Mouse (Mus musculus): ENCODE data around the gene Sipa1l1. TPM values are rescaled to one million over a fixed set of nuclear protein-coding genes. Genes with fewer than 3 reads are reported as not detected.

The Sipa1l1 gene
- polyA plus RNA-seq, 1 experiment, result 38.0 TPM

- Histone ChIP-seq H3K27ac (ENCODE audit: insufficient read depth, low read length) (peak overlapping the region; percentile 64; the same call in 1 of the 2 replicates), H3K4me1 (ENCODE audit: control insufficient read depth, insufficient read depth, low read length) (peaks cover 6% of the 10 kb centered on the region), H3K4me3 (ENCODE audit: insufficient read depth, low read length) (no peak overlapping the region)
- no peak for TF ChIP-seq CTCF (IDR thresholded peaks at IDR 0.05; ENCODE audit: borderline replicate concordance, insufficient read depth, low read length)
- TF ChIP-seq POLR2A (IDR thresholded peaks at IDR 0.05; ENCODE audit: low read depth, low read length), result no peak
These were observed 20.7 kb upstream of the Sipa1l1 start for GRCm38 (mm10) chr12:82148328-82148930.

DNA sequence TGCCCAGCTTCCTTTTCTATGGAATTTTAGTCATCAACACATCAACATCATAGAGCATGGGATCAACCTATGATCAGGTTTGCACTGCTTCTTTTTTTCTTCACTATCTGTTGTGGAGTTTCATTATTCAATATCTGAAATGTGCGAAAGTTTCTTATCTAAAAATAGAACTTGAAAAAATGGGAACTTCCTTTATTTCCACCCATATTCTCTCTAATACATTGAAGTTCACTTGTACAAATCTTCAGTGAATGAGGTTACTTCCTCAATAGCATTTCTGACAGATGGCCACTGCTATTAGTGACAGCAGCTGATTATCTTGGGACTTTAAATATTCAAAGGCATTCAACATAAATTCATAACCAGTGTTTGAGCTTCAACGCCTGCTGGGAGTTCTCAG lies 18.1 kb upstream of the Sipa1l1 start:
- no peak overlapping the region for H3K27ac ChIP-seq (ENCODE audit: insufficient read depth, low read length)
- H3K4me3 ChIP-seq (ENCODE audit: insufficient read depth, low read length), result no peak overlapping the region
- peaks cover 6% of the 10 kb centered on the region for H3K4me1 ChIP-seq (ENCODE audit: control insufficient read depth, insufficient read depth, low read length)
- no peak for TF ChIP-seq POLR2A (IDR thresholded peaks at IDR 0.05; ENCODE audit: low read depth, low read length)
- TF ChIP-seq CTCF (IDR thresholded peaks at IDR 0.05; ENCODE audit: borderline replicate concordance, insufficient read depth, low read length), result no peak

DNA sequence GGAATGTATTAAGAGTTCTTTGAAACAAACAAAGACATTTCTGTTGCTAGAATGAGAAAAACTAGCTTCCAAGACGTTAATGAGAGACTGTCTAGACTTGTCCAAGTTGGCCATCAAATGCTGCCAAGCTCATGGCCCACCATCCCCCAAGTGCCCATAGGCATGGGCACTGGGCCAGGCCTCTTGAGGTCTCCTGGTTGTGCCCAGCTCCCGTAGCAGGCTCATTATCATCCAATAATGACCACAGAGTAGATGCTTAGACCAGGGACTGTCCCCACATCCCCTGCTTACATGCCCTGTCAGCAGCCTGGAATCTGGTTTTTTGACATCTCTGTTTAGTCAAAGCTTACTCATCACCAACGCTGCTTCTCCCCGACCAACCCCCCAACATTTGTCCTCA lies 14.6 kb upstream of the Sipa1l1 start:
- Histone ChIP-seq H3K4me3 (ENCODE audit: insufficient read depth, low read length) (no peak overlapping the region), H3K27ac (ENCODE audit: insufficient read depth, low read length) (peak overlapping the region; percentile 6; the same call in 1 of the 2 replicates), H3K4me1 (ENCODE audit: control insufficient read depth, insufficient read depth, low read length) (no peaks in the 10 kb centered on the region)
- no peak for TF ChIP-seq POLR2A (IDR thresholded peaks at IDR 0.05; ENCODE audit: low read depth, low read length)
- TF ChIP-seq CTCF (IDR thresholded peaks at IDR 0.05; ENCODE audit: borderline replicate concordance, insufficient read depth, low read length), result no peak

GRCm38 (mm10) chr12:82158516-82158915 lies 10.6 kb upstream of the Sipa1l1 start:
- Histone ChIP-seq H3K4me3 (ENCODE audit: insufficient read depth, low read length) (no peak overlapping the region), H3K27ac (ENCODE audit: insufficient read depth, low read length) (no peak overlapping the region), H3K4me1 (ENCODE audit: control insufficient read depth, insufficient read depth, low read length) (no peaks in the 10 kb centered on the region)
- no peak for TF ChIP-seq CTCF (IDR thresholded peaks at IDR 0.05; ENCODE audit: borderline replicate concordance, insufficient read depth, low read length)
- no peak for TF ChIP-seq POLR2A (IDR thresholded peaks at IDR 0.05; ENCODE audit: low read depth, low read length)

- Histone ChIP-seq H3K4me3 (ENCODE audit: insufficient read depth, low read length) (no peak overlapping the region), H3K4me1 (ENCODE audit: control insufficient read depth, insufficient read depth, low read length) (no peaks in the 10 kb centered on the region), H3K27ac (ENCODE audit: insufficient read depth, low read length) (no peak overlapping the region)
- TF ChIP-seq CTCF (IDR thresholded peaks at IDR 0.05; ENCODE audit: borderline replicate concordance, insufficient read depth, low read length) (no peak), POLR2A (IDR thresholded peaks at IDR 0.05; ENCODE audit: low read depth, low read length) (no peak)
These were observed 9.7 kb upstream of the Sipa1l1 start for GRCm38 (mm10) chr12:82159372-82159771.

DNA sequence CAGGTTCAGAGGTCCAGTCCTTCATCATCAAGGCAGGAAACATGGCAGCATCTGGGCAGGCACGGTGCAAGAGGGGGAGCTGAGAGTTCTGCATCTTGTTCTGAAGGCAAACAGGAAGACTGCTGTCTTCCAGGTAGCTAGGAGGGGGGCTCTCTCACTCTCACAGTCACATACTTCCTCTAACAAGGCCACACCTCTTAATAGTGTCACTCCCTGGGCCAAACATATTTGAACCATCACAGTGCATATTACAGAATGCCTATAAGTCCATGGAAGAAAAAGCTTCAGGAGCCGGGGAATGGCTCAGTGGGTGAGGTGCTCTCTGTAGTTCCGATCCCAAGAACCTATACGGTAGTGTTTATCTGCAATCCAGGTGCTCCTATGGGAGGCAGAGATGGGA lies 3.5 kb upstream of the Sipa1l1 start:
- TF ChIP-seq CTCF (IDR thresholded peaks at IDR 0.05; ENCODE audit: borderline replicate concordance, insufficient read depth, low read length) (no peak), POLR2A (IDR thresholded peaks at IDR 0.05; ENCODE audit: low read depth, low read length) (no peak)
- Histone ChIP-seq H3K4me1 (ENCODE audit: control insufficient read depth, insufficient read depth, low read length) (no peaks in the 10 kb centered on the region), H3K4me3 (ENCODE audit: insufficient read depth, low read length) (no peak overlapping the region), H3K27ac (ENCODE audit: insufficient read depth, low read length) (no peak overlapping the region)

DNA sequence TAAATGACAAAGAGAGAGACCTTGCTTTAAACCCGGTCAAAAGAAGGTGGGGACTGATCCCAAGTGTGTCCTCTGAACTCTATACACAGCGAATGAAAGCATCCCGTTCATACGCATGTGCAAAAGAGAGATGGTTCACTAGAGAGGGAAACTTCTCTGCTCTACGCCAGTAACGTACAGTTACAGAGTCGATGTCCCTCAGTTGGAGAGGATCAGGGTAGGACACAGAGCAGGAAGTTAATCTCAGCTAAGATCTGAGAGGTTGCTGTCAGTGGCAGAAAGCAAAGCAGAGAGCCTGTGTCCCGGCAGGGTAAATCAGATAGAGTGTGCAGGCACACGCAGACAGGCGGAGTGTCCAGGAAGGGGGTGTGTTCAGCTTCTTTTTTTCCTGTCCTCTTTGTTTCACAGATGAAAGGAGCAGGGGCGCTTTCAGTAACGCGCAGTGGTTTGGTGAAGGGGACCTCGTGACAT lies 3.0 kb upstream of the Sipa1l1 start:
- no peak overlapping the region for H3K27ac ChIP-seq (ENCODE audit: insufficient read depth, low read length)
- no peaks in the 10 kb centered on the region for H3K4me1 ChIP-seq (ENCODE audit: control insufficient read depth, insufficient read depth, low read length)
- no peak overlapping the region for H3K4me3 ChIP-seq (ENCODE audit: insufficient read depth, low read length)
- no peak for TF ChIP-seq POLR2A (IDR thresholded peaks at IDR 0.05; ENCODE audit: low read depth, low read length)
- no peak for TF ChIP-seq CTCF (IDR thresholded peaks at IDR 0.05; ENCODE audit: borderline replicate concordance, insufficient read depth, low read length)

GRCm38 (mm10) chr12:82169571-82170431 lies 681 bp downstream of the Sipa1l1 start:
- peak overlapping the region; percentile 89 for H3K27ac ChIP-seq (ENCODE audit: insufficient read depth, low read length)
- TF ChIP-seq CTCF (IDR thresholded peaks at IDR 0.05; ENCODE audit: borderline replicate concordance, insufficient read depth, low read length), result no peak
- TF ChIP-seq POLR2A (IDR thresholded peaks at IDR 0.05; ENCODE audit: low read depth, low read length), result peak; percentile 49
- no peaks in the 10 kb centered on the region; the same call in 1 of the 2 replicates for H3K4me1 ChIP-seq (ENCODE audit: control insufficient read depth, insufficient read depth, low read length)
- peak overlapping the region; percentile 96 for H3K4me3 ChIP-seq (ENCODE audit: insufficient read depth, low read length)

DNA sequence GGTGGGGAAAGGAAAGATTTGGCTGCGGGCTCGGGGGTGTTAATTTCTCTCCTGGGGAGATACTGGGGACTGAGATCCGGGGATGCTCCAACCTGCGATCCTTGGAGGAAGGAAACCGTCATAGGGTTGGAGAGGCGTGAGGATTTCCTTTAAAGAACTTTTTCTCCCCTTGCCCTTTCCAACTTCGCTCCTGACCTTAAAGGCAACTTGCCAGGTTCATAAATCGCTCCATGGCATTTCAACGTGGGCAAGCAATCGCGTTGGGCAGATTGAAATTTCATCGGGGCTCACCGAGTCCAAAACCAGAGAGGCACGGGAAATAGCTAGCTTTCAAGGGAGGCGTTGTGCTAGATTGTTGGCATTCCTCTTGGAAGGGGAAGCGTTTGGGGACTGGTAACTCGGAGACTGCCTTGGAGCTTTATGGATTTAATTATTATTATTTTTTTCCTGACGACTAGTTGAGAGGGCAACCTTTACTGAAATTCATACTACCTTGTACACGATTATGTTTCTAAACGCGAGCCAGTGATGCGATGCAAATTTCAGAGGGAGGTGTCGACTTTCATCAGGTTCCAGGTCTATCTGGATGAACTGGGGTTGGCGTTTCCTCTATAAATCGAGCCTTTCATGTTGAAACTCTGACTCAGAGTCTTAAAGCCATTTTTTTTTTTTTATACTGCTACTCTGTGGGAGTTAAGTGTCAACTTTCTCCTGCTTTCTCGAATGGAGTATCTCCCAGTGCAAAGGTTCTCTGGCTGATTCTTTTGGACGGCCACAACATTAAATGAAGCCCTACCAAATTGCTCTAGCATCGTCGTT lies 1.6 kb downstream of the Sipa1l1 start:
- H3K4me1 ChIP-seq (ENCODE audit: control insufficient read depth, insufficient read depth, low read length), result no peaks in the 10 kb centered on the region; the same call in 1 of the 2 replicates
- H3K27ac ChIP-seq (ENCODE audit: insufficient read depth, low read length), result peak overlapping the region; percentile 89
- TF ChIP-seq CTCF (IDR thresholded peaks at IDR 0.05; ENCODE audit: borderline replicate concordance, insufficient read depth, low read length) (no peak), POLR2A (IDR thresholded peaks at IDR 0.05; ENCODE audit: low read depth, low read length) (0 out of 2 replicates have a peak, but pooled peaks have one; percentile 29)
- peak overlapping the region; percentile 96 for H3K4me3 ChIP-seq (ENCODE audit: insufficient read depth, low read length)

Data from embryonic fibroblast, embryonic 13.5 days (primary cell).